Mouse (Mus musculus) cerebellum, adult 2 months (tissue): Measurements from ENCODE around the gene Tmod2.

Source experiments
- CTCF ChIP-seq: fragments of 200-500 bp; IDR thresholded peaks from 2 replicates; pipeline ENCODE4 v1.5.1; 2011; ENCODE audit warnings: low read depth, mild to moderate bottlenecking, control low read depth, low read length, moderate library complexity, borderline replicate concordance; ENCODE audit not compliant: insufficient read depth
- POLR2A ChIP-seq: fragments of 200-500 bp; IDR thresholded peaks from 2 replicates; pipeline ENCODE4 v1.6.1; 2011; ENCODE audit warnings: low read length, control low read depth, borderline replicate concordance; ENCODE audit not compliant: insufficient read depth

DNA sequence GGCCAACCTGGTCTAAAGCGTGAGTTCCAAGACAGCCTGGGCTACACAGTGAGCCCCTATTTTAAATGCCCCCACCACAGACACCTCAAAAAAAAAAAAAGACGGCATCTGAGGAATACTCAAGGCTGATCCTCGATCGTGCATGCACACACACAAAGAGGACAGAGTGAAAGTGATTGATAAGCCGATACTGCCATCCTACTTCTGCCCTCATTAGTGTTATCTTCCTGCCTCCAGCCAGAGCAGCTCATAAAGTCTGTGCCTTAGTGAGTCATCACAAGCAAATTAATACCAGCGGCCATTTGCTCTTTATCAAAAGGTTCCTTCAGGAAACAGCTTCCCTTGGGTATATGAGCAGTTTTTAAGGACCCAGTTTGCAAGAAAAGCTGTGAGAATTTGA lies 47.5 kb downstream of the Tmod2 start:
- TF ChIP-seq POLR2A (no peak), CTCF (no peak)
